Mouse (Mus musculus): ENCODE data around the gene Skap2. TPM values are rescaled to one million over a fixed set of nuclear protein-coding genes. Genes with fewer than 3 reads are reported as not detected.

The Skap2 gene
- polyA plus RNA-seq, 1 experiment: 59.1 TPM

DNA sequence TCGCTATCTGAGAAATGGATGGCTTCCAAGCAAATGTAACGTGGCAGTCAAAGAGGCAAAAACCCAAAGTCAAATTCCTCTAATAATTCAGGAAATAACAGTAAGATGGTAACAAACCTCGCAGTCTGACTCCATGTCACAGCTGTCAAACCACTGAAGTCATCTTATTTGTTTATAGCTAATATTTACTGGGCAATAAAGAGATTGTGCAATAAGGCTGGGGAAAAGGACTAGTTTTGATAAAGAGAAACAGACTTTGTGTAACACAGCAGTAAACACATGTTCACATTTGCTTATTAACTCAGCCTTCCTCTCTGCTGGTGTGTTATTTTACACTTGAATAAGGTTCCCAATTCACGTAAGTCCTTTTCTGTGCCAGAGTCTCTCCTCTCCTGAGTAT is 148.8 kb downstream of the Skap2 start:
- Histone ChIP-seq H3K4me3 (ENCODE audit: insufficient read depth, low read length) (no peak overlapping the region), H3K4me1 (ENCODE audit: control insufficient read depth, insufficient read depth, low read length) (no peaks in the 10 kb centered on the region), H3K27ac (ENCODE audit: insufficient read depth, low read length) (no peak overlapping the region)
- TF ChIP-seq CTCF (IDR thresholded peaks at IDR 0.05; ENCODE audit: borderline replicate concordance, insufficient read depth, low read length) (no peak), POLR2A (IDR thresholded peaks at IDR 0.05; ENCODE audit: low read depth, low read length) (no peak)

DNA sequence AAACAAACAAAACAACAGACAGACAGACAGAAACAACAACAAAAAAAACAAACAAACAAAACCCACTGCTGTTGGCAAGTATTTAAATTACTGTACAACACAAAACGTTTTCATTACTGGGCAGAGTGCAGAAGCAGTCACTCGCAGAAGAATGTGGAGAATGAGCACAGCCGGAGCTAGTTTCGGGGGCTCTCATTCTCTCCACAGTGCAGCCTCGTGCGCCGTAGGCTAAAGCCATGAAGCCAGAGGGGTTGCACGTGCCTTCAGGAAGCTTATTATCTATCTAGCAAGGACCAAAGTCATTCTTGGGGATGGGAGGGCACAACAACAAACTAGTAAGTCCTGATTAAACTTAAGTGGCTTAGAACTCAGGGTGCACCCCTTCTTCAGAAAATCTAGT is 152.0 kb downstream of the Skap2 start:
- Histone ChIP-seq H3K27ac (ENCODE audit: insufficient read depth, low read length) (no peak overlapping the region), H3K4me3 (ENCODE audit: insufficient read depth, low read length) (no peak overlapping the region), H3K4me1 (ENCODE audit: control insufficient read depth, insufficient read depth, low read length) (no peaks in the 10 kb centered on the region)
- TF ChIP-seq POLR2A (IDR thresholded peaks at IDR 0.05; ENCODE audit: low read depth, low read length): no peak
- TF ChIP-seq CTCF (IDR thresholded peaks at IDR 0.05; ENCODE audit: borderline replicate concordance, insufficient read depth, low read length): no peak

DNA sequence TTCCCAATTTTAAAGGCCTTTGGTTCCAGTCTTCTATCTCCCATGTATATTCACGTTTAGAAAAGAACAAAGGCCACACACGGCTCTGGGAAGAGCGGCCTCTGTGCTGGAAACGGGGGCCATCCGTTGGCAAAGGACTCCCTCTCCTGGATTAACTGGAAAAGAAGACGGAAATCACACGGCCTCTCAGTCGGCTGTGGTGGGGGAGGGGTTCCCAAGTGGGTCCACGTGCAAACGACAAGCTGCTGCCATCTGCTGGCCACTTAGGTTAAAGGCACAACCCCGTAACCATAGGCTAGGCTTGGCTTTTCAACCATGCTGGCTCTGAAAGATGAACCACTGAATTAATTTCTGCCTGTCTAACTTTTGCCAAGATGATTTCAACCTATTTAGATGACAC is 154.5 kb downstream of the Skap2 start:
- no peaks in the 10 kb centered on the region for H3K4me1 ChIP-seq (ENCODE audit: control insufficient read depth, insufficient read depth, low read length)
- no peak overlapping the region for H3K4me3 ChIP-seq (ENCODE audit: insufficient read depth, low read length)
- H3K27ac ChIP-seq (ENCODE audit: insufficient read depth, low read length): no peak overlapping the region
- TF ChIP-seq POLR2A (IDR thresholded peaks at IDR 0.05; ENCODE audit: low read depth, low read length) (no peak), CTCF (IDR thresholded peaks at IDR 0.05; ENCODE audit: borderline replicate concordance, insufficient read depth, low read length) (peak; percentile 93)

DNA sequence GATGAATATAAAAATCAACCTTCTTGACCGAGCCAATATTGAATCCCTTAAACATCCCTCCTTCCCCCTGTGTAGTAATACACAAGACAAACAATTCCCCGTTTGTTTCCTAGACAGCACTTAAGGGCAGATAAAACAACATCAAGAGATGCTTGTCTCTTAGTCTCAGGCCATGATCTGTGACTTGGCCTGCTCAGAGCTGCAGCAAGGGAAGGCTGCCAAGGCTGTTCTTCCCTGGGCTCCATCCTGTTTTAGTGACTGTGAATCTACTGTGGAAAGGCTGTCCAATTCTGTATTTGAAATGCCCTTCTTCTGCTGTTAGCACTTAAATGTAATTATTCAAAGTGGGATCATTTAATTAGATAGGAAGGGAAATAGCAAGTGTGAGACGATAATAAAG is 159.1 kb downstream of the Skap2 start:
- H3K27ac ChIP-seq (ENCODE audit: insufficient read depth, low read length): no peak overlapping the region
- H3K4me1 ChIP-seq (ENCODE audit: control insufficient read depth, insufficient read depth, low read length): 0 out of 2 replicates have a peak, but pooled peaks cover 6% of the 10 kb centered on the region
- no peak for TF ChIP-seq CTCF (IDR thresholded peaks at IDR 0.05; ENCODE audit: borderline replicate concordance, insufficient read depth, low read length)
- no peak for TF ChIP-seq POLR2A (IDR thresholded peaks at IDR 0.05; ENCODE audit: low read depth, low read length)
- H3K4me3 ChIP-seq (ENCODE audit: insufficient read depth, low read length): no peak overlapping the region

DNA sequence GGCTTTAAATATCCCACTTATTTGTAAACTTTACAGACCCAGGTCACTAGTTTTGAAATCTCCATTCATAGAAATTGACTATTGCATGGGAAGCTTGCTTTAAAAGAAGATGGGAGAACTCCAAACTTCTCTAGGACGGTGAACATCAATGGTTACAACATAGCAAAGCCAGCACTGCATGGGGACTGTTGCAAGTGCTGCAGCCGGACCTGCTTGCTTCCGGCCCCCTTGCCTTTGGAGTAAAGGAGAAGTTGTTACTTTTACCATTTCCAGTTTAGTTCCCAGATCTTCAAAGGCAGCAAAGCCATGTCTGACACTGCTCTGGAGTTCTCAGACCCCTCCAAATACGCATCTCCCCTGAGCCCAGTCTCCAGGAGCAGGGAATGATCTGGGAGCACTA is 159.7 kb downstream of the Skap2 start:
- H3K4me1 ChIP-seq (ENCODE audit: control insufficient read depth, insufficient read depth, low read length): 0 out of 2 replicates have a peak, but pooled peaks cover 6% of the 10 kb centered on the region
- no peak overlapping the region for H3K4me3 ChIP-seq (ENCODE audit: insufficient read depth, low read length)
- no peak for TF ChIP-seq POLR2A (IDR thresholded peaks at IDR 0.05; ENCODE audit: low read depth, low read length)
- no peak overlapping the region for H3K27ac ChIP-seq (ENCODE audit: insufficient read depth, low read length)

DNA sequence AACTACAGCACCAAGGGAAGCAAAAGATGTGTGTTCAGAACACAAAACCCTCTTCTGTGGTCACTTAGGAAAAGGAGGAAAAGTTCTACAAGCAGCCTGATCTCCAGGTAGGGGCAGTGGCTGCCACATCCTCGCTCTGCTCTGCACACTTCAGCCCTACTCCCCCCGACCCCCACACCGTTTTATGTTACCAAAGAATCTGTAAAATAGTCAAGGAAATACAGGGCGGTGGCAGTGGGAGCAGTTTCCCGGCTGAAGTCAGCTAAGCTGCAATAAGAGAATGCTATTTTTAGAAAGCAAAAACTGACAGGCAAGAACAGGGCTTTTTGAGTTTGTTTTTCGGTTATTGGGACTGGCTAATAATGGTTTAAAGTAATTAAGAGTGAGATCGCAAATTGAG is 160.8 kb downstream of the Skap2 start:
- TF ChIP-seq CTCF (IDR thresholded peaks at IDR 0.05; ENCODE audit: borderline replicate concordance, insufficient read depth, low read length) (no peak), POLR2A (IDR thresholded peaks at IDR 0.05; ENCODE audit: low read depth, low read length) (no peak)
- no peak overlapping the region for H3K27ac ChIP-seq (ENCODE audit: insufficient read depth, low read length)
- H3K4me1 ChIP-seq (ENCODE audit: control insufficient read depth, insufficient read depth, low read length): 0 out of 2 replicates have a peak, but pooled peaks cover 6% of the 10 kb centered on the region
- H3K4me3 ChIP-seq (ENCODE audit: insufficient read depth, low read length): no peak overlapping the region

DNA sequence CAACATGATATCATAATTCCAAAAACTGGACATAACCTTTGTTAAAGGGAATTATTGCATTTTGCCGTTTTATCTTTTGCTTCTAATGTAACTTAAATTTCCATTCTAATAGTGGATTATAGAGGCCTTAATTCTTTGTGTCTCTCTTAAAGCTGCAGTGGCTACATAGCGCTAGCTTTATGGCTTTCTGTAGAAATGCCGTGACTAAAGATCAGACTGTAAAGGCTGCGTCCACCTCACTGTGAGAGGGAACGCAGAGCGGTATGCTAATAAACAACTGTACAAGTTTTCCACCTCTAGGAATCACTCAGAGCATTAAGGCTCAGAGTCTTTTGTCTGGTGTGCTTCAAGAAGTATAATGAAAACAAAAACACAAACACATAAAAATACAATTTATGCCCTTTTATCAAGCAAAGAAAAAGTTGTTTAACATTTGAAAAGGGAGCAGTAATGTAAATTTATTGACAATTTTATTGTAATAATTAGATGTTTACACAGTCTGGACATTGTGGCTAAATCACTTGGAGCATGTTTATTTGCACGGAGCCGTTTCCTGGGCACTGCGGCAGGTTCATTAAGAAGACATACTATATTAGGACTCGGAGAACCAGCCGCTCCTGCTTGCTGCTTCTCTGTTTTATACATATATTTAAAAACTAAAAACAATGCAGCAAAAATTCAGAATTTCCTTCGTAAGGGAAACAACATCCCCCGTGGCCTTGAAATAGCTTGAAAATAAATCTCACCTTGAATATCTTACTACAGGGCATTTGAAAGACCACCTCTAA is 162.1 kb downstream of the Skap2 start:
- TF ChIP-seq CTCF (IDR thresholded peaks at IDR 0.05; ENCODE audit: borderline replicate concordance, insufficient read depth, low read length) (no peak), POLR2A (IDR thresholded peaks at IDR 0.05; ENCODE audit: low read depth, low read length) (no peak)
- Histone ChIP-seq H3K27ac (ENCODE audit: insufficient read depth, low read length) (no peak overlapping the region), H3K4me3 (ENCODE audit: insufficient read depth, low read length) (no peak overlapping the region), H3K4me1 (ENCODE audit: control insufficient read depth, insufficient read depth, low read length) (0 out of 2 replicates have a peak, but pooled peaks cover 6% of the 10 kb centered on the region)

DNA sequence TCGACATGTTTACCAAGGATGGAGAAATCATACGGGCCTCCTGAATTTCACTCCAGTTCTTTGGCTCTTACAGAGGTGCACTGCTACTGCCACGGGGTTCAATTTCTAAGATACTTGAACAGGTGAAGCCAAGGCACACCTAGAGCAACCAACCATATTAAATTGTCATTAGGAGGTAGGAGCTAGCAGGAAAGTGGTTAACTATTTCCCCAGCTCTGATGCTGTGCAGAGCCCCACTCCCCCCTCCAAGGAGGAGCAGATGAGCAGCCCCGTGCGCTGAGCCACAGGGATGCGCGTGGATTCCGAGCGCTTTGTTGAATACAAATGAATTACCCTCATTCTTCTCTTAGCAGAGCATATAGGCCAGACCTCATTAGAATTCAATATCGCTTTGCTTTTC is 162.8 kb downstream of the Skap2 start:
- Histone ChIP-seq H3K4me3 (ENCODE audit: insufficient read depth, low read length) (no peak overlapping the region), H3K27ac (ENCODE audit: insufficient read depth, low read length) (no peak overlapping the region), H3K4me1 (ENCODE audit: control insufficient read depth, insufficient read depth, low read length) (0 out of 2 replicates have a peak, but pooled peaks cover 6% of the 10 kb centered on the region)
- TF ChIP-seq CTCF (IDR thresholded peaks at IDR 0.05; ENCODE audit: borderline replicate concordance, insufficient read depth, low read length) (no peak), POLR2A (IDR thresholded peaks at IDR 0.05; ENCODE audit: low read depth, low read length) (no peak)

DNA sequence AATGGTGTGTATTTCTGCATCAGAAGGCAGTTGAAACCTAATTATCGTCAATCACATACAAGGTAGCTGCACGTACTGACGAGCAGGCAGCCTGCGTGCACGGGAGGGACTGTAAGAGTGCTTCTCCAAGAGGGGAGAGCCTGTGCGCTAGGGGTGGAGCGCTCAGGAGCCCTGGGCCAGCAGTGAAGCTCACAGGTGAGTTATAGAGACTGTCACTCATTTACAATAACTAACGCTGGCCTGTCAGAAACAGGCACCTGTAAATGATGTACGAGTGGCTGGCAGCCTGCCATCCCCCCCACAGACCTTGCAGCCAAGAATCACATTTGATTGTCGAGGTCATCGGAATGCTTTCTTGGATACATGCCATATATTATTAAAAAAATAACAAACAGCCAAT is 168.2 kb downstream of the Skap2 start:
- no peaks in the 10 kb centered on the region for H3K4me1 ChIP-seq (ENCODE audit: control insufficient read depth, insufficient read depth, low read length)
- no peak overlapping the region for H3K4me3 ChIP-seq (ENCODE audit: insufficient read depth, low read length)
- no peak for TF ChIP-seq POLR2A (IDR thresholded peaks at IDR 0.05; ENCODE audit: low read depth, low read length)
- TF ChIP-seq CTCF (IDR thresholded peaks at IDR 0.05; ENCODE audit: borderline replicate concordance, insufficient read depth, low read length): no peak
- H3K27ac ChIP-seq (ENCODE audit: insufficient read depth, low read length): no peak overlapping the region

DNA sequence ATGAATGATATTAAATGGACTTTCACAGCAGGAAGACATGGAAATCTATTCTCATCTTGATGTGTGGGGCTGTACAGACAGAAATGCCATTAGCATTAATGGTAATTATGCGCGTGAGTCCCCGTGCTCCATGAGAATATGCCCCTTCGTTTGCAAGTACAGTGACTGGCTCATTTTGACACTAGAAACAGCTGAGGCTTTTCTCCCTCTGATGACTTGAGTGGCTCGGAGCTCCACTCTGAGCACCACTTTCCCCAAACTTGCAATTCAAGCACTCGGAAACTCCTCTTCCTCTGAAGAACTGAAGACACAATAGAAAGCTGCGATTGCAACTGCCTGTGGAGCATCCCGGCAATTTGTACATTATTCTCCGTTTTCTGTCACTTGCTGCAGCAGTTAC is 169.3 kb downstream of the Skap2 start:
- no peaks in the 10 kb centered on the region for H3K4me1 ChIP-seq (ENCODE audit: control insufficient read depth, insufficient read depth, low read length)
- H3K27ac ChIP-seq (ENCODE audit: insufficient read depth, low read length): no peak overlapping the region
- no peak overlapping the region for H3K4me3 ChIP-seq (ENCODE audit: insufficient read depth, low read length)
- TF ChIP-seq POLR2A (IDR thresholded peaks at IDR 0.05; ENCODE audit: low read depth, low read length) (no peak), CTCF (IDR thresholded peaks at IDR 0.05; ENCODE audit: borderline replicate concordance, insufficient read depth, low read length) (no peak)

Data from embryonic fibroblast, embryonic 13.5 days (primary cell).